Mouse (Mus musculus) liver, embryonic 16.5 days (tissue): Measurements from ENCODE around the gene Taf5l. TPM values are rescaled to one million over a fixed set of nuclear protein-coding genes. Genes with fewer than 3 reads are reported as not detected.
"Not testable (repeated sequence)": the region's sequence is repeated elsewhere in the genome, so short reads cannot be mapped to it uniquely, and the experiment has no call there.

ENCODE experiments used
- ATAC-seq: fragments of 200-750 bp; cut with Nextera tagmentation; 2 replicates; pipeline ENCODE4 v1.8.0; 2017; ENCODE audit warnings: low read depth, mild to moderate bottlenecking, moderate number of reproducible peaks, moderate library complexity
- H3K27ac ChIP-seq: fragments of 300-500 bp; sonication (generic); 2 replicates; pipeline ENCODE4 v1.5.1; 2014; ENCODE audit warnings: mild to moderate bottlenecking, low read length
- H3K27me3 ChIP-seq: fragments of 300-500 bp; sonication (generic); 2 replicates; pipeline ENCODE4 v1.6.1; 2014; ENCODE audit warnings: low read depth, low read length, mixed read lengths; ENCODE audit not compliant: control insufficient read depth, insufficient read depth
- H3K36me3 ChIP-seq: fragments of 300-500 bp; sonication (generic); 2 replicates; pipeline ENCODE4 v1.6.1; 2014; ENCODE audit warnings: mild to moderate bottlenecking; ENCODE audit not compliant: control insufficient read depth, insufficient read depth
- H3K4me1 ChIP-seq: fragments of 300-500 bp; sonication (generic); 2 replicates; pipeline ENCODE4 v1.6.1; 2014; ENCODE audit warnings: low read depth, low read length, mixed read lengths; ENCODE audit not compliant: control insufficient read depth
- H3K4me2 ChIP-seq: fragments of 300-500 bp; sonication (generic); 2 replicates; pipeline ENCODE4 v1.6.1; 2014; ENCODE audit warnings: low read depth, low read length, mixed read lengths
- H3K4me3 ChIP-seq: fragments of 300-500 bp; sonication (generic); 2 replicates; pipeline ENCODE4 v1.5.1; 2014; ENCODE audit warnings: low read depth, mild to moderate bottlenecking, low read length
- H3K9ac ChIP-seq: fragments of 300-500 bp; sonication (generic); 2 replicates; pipeline ENCODE4 v1.6.1; 2014; ENCODE audit warnings: low read depth, low read length
- H3K9me3 ChIP-seq: fragments of 300-500 bp; sonication (generic); replicated peaks from 2 replicates; pipeline ENCODE4 v1.6.1; 2016; ENCODE audit warnings: low read length; ENCODE audit not compliant: control insufficient read depth
- WGBS: fragments of 180-500 bp; shearing (Covaris S2); extraction: QIAGEN DNeasy Blood & Tissue Kit; methylation state at CpG from one replicate; pipeline ENCODE4 v1.1.7; 2014; ENCODE audit not compliant: insufficient replicate concordance; 5-methylcytosine and 5-hydroxymethylcytosine counted together
- polyA plus RNA-seq: library from polyadenylated mRNA; unstranded; fragments of >200 nt; fragmentation: Nextera tagmentation; extraction: Ambion mirVana; gene quantifications from 2 replicates; pipeline ENCODE4 v1.2.1, GENCODE M21; 2015

Taf5l gene
- polyA plus RNA-seq, 1 experiment from 2014 or later: 19.6 TPM

DNA sequence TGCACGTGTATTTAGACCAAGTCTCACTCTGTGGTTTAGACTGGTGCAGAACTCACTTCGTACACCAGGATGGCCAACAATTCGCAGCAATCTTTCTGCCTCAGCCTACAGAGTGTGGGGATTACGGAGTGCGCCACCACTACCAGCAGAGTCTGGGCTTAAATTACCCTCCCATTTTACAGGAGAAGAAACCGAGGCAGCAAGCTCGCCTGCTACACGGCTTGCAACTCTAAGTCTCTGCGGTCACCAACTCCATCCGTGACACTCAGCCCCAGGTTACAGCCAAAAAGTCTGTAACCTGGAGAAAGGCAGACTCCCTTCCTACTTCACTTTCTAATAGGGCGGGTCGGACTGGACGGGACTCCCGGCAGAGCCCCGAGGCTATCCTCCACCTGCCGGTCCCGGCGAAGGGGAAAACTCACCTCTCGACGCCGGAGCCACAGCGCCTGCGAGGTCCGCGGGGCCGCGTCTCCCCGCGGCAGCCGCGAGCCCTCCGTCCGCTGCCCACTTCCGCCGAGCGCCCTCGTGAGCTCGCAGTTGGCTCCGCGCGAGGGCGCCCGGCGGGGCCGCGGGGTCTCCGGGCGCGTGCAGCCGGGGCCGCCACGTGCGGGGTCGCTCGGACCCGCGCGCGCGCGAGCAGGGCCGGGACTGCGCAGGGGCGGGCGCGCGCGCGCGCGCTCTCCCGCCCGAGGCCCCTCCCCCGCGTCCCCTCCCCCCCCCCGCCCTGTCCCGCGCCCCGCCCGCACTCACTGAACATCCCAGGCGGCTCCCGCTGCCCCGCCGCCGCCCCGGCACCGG is 559 bp downstream of the Taf5l start:
- Histone ChIP-seq H3K4me1 (peaks cover 43% of the 10 kb centered on the region), H3K4me3 (peak overlapping the region; percentile 89), H3K27ac (peak overlapping the region; percentile 84), H3K4me2 (peak overlapping the region; percentile 94), H3K27me3 (no peaks in the 10 kb centered on the region), H3K36me3 (peaks cover 2% of the 10 kb centered on the region), H3K9ac (peak overlapping the region; percentile 89), H3K9me3 (no peaks in the 10 kb centered on the region)
- ATAC-seq: peak; percentile 86
- WGBS: under 1% methylated on average over 57 of the region's 87 CpGs

DNA sequence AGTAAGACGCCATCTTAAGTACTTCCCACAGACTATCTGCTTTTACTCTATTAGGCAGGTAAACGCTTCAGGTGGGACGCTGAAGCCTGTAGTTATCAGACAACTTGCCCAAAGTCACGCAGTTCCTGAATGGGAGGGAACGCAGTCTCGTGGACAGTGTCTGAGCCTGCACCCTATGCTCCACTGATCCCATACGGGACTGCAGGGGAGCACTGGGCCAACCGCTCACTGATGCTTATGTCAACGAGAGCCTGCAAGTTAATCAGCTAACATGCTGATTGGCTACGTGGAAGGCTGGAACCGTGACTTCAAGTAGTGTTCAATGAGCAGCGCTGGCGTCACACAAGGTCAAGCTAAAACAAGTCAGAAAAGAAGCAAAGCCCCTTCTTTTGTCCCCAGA is 1.4 kb downstream of the Taf5l start:
- ATAC-seq: peak; percentile 64
- H3K4me3 ChIP-seq: peak overlapping the region; percentile 89
- peak overlapping the region; percentile 89 for H3K9ac ChIP-seq
- 8% methylated on average over 13 of the region's 13 CpGs for WGBS
- H3K9me3 ChIP-seq: no peaks in the 10 kb centered on the region
- no peaks in the 10 kb centered on the region for H3K27me3 ChIP-seq
- peak overlapping the region; percentile 84 for H3K27ac ChIP-seq
- peak overlapping the region; percentile 94 for H3K4me2 ChIP-seq
- H3K36me3 ChIP-seq: no peaks in the 10 kb centered on the region
- peaks cover 48% of the 10 kb centered on the region for H3K4me1 ChIP-seq

DNA sequence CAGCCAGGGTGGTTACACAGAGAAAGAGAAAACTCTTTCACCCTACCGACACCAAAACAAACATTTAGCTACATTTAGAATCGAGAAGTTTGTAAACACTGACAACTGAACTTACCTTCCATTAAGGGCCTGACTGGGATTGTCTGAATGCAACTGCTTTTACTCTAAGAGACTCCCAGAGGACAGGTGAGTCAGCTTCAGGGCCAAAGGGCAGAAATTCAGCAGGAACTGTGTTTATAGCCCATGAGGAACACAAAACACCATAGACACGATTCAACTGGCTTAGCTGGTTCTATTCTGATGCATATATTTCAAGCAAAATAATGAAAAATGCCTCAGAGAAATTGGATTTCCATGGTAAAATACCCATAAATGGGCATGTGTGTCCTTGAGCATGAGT is 6.4 kb downstream of the Taf5l start:
- H3K27ac ChIP-seq: no peak overlapping the region
- no peaks in the 10 kb centered on the region; the same call in 1 of the 2 replicates for H3K36me3 ChIP-seq
- ATAC-seq: no peak
- H3K27me3 ChIP-seq: no peaks in the 10 kb centered on the region
- no peaks in the 10 kb centered on the region for H3K9me3 ChIP-seq
- no peak overlapping the region for H3K4me2 ChIP-seq
- no peak overlapping the region for H3K9ac ChIP-seq
- H3K4me3 ChIP-seq: no peak overlapping the region
- H3K4me1 ChIP-seq: peaks cover 62% of the 10 kb centered on the region
- 63% methylated on average over 3 of the region's 3 CpGs for WGBS

DNA sequence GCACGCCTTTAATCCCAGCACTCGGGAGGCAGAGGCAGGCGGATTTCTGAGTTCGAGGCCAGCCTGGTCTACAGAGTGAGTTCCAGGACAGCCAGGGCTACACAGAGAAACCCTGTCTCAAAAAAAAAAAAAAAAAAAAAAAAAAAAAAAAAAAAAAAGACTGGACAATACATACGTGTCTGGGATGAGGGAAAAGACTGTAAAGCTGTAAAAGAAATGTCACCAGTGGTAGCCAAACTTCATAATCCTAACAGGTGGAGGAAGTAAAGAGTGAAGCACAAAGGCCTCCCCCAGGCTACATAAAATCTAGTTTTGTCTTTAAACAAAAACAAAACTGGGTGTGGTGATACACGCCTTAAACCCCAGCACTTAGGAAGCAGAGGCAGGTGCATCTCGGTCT is 6.9 kb downstream of the Taf5l start:
- peaks cover 57% of the 10 kb centered on the region for H3K4me1 ChIP-seq
- H3K9ac ChIP-seq, H3K36me3 ChIP-seq, H3K4me3 ChIP-seq, H3K27me3 ChIP-seq, H3K4me2 ChIP-seq, ATAC-seq, H3K9me3 ChIP-seq, H3K27ac ChIP-seq: not testable (repeated sequence)
- 71% methylated on average over 7 of the region's 7 CpGs for WGBS

DNA sequence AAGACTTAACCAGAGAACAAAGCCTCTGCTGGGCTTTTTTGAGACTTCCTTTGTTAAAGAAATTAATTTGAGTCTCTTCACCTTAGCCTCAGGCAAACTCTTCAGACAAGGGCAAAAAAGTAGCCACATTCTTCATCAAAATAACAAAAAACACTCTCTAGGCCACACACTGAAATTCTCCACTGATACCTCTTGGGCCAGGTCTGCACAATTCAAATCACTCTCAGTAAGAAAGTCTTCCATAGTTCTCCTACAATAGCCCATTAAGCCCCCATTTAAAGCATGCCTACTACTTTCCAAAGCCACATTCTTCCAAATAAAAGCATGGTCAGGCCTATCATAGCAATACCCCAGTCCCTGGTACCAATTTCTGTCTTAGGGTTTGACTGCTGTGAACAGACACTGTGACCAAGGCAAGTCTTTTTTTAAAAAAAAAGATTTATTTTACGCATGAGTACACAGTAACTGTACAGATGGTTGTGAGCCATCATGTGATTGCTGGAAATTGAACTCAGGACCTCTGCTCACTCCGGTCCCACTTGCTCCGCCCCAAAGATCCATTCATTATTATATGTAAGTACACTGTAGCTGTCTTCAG is 9.1 kb downstream of the Taf5l start:
- no peaks in the 10 kb centered on the region for H3K27me3 ChIP-seq
- peaks cover 23% of the 10 kb centered on the region for H3K36me3 ChIP-seq
- ATAC-seq: no peak
- peaks cover 40% of the 10 kb centered on the region for H3K4me1 ChIP-seq
- H3K9me3 ChIP-seq: no peaks in the 10 kb centered on the region
- no peak overlapping the region for H3K4me3 ChIP-seq
- H3K27ac ChIP-seq: no peak overlapping the region
- no peak overlapping the region for H3K9ac ChIP-seq
- 88% methylated on average over 3 of the region's 3 CpGs for WGBS
- peak overlapping the region; percentile 14; the same call in 1 of the 2 replicates for H3K4me2 ChIP-seq

DNA sequence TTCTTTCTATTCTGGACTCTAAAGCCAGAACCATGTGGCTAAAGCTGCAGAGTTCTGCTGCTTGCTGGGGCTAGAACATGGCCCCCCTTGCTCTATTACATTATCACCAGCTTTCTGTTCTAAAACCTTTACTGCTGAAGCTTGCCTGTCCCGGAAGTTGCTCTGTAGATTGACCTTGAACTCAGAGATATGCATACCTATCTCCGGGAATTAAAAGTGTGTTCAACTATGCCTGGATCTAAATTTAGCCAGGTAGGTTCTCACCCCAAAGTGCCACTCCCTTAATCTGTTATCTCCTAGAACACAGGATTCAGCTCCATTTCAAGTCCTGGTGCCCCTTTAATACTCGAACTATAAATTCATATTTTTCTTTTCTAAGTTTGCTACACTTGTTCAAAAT is 9.6 kb downstream of the Taf5l start:
- Histone ChIP-seq H3K4me1 (peaks cover 36% of the 10 kb centered on the region), H3K9me3 (no peaks in the 10 kb centered on the region), H3K27me3 (no peaks in the 10 kb centered on the region), H3K4me2 (peak overlapping the region; percentile 14; the same call in 1 of the 2 replicates), H3K36me3 (peaks cover 27% of the 10 kb centered on the region), H3K4me3 (no peak overlapping the region), H3K27ac (no peak overlapping the region), H3K9ac (no peak overlapping the region)
- WGBS: 18% methylated on average over 3 of the region's 3 CpGs
- ATAC-seq: 0 out of 2 replicates have a peak, but pooled peaks have one; percentile 13

- Histone ChIP-seq H3K4me2 (no peak overlapping the region), H3K27ac (no peak overlapping the region), H3K36me3 (peaks cover 49% of the 10 kb centered on the region), H3K4me3 (no peak overlapping the region), H3K4me1 (peaks cover 20% of the 10 kb centered on the region), H3K9ac (no peak overlapping the region), H3K27me3 (no peaks in the 10 kb centered on the region), H3K9me3 (no peaks in the 10 kb centered on the region)
- ATAC-seq: no peak
- 61% methylated on average over 6 of the region's 6 CpGs for whole genome bisulfite sequencing
Observed at GRCm38 (mm10) chr8:124007829-124008228, 13.4 kb downstream of the Taf5l start.

GRCm38 (mm10) chr8:124002546-124003108 is 18.6 kb downstream of the Taf5l start:
- Histone ChIP-seq H3K27ac (no peak overlapping the region), H3K4me2 (no peak overlapping the region), H3K36me3 (peaks cover 50% of the 10 kb centered on the region), H3K9me3 (no peaks in the 10 kb centered on the region), H3K9ac (no peak overlapping the region), H3K27me3 (no peaks in the 10 kb centered on the region), H3K4me1 (no peaks in the 10 kb centered on the region), H3K4me3 (no peak overlapping the region)
- 86% methylated on average over 10 of the region's 10 CpGs for WGBS
- ATAC-seq: peak; percentile 72

- no peaks in the 10 kb centered on the region for H3K4me1 ChIP-seq
- no peak for ATAC-seq
- peaks cover 45% of the 10 kb centered on the region for H3K36me3 ChIP-seq
- H3K9me3 ChIP-seq: no peaks in the 10 kb centered on the region
- no peaks in the 10 kb centered on the region for H3K27me3 ChIP-seq
- H3K4me2 ChIP-seq: no peak overlapping the region
- no peak overlapping the region for H3K27ac ChIP-seq
- WGBS: 90% methylated on average over 2 of the region's 2 CpGs
- H3K4me3 ChIP-seq: no peak overlapping the region
- H3K9ac ChIP-seq: no peak overlapping the region
Observed at GRCm38 (mm10) chr8:123999568-123999967, 21.6 kb downstream of the Taf5l start.
